Mouse (Mus musculus): ENCODE data around the gene Cnpy2.
"Not testable (repeated sequence)": the region's sequence is repeated elsewhere in the genome, so short reads cannot be mapped to it uniquely, and the experiment has no call there.

Cnpy2 gene

DNA sequence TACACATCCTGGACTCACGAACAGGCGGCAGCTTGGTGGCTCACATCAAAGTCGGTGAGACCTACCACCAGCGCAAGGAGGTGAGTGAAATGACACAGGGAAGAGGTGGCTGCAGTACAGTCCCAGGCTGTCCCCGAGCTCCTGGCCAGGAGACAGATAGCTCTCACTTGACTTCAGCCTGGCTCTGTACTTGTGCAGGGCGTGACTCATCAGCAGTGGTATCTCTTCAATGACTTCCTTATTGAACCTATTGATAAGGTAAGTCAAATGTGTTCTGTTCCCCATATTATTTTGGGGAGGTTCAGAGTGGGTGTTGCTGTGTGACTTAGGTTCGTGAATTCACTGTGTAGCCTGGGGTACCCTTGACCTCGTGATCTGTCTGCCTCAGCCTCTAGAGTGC, 6.7 kb upstream of the Cnpy2 start:
- in situ Hi-C loops (cut with MboI, MseI) = no loop called here

DNA sequence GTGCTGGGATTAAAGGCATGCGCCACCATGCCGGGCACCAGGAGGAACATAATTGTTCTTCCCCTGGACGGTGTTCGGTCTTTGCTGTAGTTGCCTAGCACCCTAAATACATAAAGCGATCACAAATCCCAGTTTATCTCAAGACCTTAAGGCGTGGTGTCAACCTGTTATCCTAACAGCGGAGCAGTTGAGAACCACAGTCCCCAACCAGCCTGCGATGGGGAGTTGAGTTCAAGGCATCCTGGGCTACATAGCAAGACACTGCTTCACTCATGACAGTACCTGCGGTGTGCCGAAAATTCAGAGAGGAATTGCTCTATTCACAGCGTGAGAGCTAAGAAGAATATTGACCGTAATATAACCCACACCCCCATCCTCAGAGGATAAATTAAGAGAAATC, 618 bp upstream of the Cnpy2 start:
- in situ Hi-C loops (cut with MboI, MseI) = no loop called here

DNA sequence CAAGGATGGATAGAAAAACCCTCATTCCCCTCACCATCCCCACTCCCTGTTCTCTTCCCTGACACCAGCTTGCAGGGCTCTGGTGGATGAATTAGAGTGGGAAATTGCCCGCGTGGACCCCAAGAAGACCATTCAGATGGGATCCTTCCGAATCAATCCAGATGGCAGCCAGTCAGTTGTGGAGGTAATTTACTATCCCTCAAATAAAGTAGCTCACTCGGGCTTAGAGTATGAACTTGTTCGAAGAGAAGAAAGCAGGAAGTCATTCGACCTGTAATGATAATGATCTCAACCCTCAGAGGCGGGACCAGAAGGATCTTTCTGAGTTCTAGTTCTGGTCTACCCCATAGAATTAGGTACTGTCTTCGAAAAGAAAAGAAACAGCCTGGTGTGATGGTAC, 1.3 kb downstream of the Cnpy2 start:
- in situ Hi-C loops (cut with MboI, MseI) = no loop called here

DNA sequence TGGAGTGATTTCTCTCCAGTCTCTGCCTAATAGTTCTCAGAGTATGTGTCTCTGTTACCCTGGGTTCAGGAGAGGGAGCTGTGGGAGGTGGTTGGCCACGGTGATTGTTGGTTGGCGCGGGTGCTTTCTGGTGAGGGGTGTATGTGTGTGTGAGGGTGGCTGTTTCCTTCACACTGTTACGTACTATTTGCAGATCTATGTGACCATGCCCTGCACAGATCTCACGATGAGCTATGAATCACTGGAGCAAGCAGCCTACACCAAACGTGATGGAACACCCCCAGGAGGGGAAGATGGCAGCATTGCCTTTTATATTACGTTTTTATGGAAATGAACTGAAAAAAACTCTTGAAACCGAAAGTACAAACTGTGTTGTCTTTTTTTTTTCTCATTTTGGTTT, 4.6 kb downstream of the Cnpy2 start:
- in situ Hi-C loops (cut with MboI, MseI) = no loop called here

DNA sequence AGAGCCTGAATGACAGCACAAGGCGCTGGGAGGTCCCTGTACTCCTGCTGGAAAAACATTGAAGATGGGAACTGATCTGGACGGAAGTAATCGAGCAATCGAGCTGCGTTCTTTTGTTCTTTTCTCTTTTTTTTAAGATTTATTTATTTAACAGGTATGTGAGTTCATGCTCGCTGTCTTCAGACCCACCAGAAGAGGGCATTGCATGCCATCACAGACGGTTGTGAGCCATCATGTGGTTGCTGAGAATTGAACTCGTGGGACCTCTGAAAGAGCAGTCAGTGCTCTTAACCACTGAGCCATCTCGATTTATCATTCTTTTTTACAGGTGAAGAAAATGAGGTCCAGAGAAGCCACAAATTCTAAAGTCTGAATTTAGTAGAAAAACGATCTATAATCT, 5.4 kb downstream of the Cnpy2 start:
- in situ Hi-C loops (cut with MboI, MseI) = no loop called here

DNA sequence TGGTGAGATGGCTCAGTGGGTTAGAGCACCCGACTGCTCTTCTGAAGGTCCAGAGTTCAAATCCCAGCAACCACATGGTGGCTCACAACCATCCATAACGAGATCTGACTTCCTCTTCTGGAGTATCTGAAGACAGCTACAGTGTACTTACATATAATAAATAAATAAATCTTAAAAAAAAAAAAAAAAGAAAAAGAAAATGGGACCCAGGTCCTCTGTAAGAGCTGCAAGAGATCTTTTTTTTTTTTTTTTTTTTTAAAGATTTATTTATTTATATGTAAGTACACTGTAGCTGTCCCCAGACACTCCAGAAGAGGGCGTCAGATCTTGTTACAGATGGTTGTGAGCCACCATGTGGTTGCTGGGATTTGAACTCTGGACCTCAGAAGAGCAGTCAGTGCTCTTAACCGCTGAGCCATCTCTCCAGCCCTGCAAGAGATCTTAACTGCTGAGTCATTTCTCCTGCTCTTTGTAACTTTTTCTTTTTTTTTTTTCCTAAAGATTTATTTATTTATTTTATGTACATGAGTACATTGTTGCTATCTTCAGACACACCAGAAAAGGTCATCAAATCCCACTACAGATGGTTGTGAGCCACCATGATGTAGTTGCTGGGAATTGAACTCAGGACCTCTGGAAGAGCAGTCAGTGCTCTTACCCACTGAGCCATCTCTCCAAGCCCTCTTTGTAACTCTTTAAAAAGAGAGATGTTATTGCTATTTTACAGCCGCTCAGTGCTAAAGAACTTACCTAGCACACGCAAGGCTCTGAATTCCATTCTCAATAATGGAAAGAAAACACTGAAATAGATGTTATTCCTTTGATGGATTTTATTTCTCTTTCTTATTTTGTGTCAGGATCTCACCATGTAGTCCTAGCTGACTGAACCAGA, 10.3 kb downstream of the Cnpy2 start:
- in situ Hi-C loops (cut with MboI, MseI) = not testable (repeated sequence)

DNA sequence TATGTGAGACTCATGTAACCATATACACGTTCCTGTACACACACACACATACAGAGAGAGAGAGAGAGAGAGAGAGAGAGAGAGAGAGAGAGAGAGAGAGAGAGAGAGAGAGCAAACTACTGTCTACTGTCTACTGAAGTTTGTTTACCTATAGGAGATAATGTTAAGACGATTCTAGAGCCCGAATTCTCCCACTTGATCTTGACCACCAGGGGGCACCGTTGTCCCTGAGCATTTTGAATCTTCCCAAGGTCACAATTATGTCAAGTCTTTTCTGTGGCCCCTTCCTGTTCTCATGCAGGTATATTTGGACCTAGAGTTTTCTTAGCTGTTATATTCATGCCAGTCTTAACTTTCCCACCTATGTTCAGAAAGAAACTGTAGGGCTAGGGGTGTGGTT, 13.3 kb downstream of the Cnpy2 start:
- in situ Hi-C loops (cut with MboI, MseI) = no loop called here

DNA sequence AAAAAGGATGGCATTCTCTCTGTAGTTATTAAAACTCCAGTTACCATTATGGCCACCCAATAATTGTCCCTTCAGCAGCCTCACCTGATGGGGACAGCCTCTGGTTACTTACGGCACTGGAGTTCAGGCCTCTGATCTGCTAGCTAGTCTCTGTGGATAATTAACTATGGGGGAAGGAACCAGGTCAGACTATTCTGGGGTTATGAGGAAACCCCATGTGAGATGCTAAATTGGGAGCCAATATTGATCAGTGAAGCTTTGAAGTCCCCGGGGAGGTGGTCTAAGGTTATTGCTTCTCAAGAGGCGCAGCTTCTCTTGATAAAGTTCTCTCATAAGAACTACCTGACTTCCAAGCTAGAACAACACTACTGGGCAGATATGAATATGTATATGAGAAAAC, 13.9 kb downstream of the Cnpy2 start:
- in situ Hi-C loops (cut with MboI, MseI) = no loop called here

DNA sequence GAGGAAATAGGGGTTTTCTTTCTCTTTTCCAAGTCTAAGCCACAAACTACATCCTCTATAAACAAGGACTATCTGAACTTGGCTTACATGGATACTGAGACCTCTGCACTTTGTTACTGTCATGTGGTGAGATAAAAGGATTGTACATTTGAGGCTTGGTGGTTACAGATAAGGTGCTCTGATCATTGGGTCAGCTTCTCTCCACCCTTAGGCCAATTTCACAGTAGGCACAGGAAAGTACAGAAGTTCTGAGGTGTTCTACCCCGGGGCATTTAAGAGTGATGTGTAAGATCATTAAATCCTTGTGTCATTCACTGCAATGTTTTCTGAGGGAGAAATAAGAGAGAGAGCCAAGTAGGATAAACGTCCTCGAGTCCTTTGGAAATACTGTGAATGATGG, 14.3 kb downstream of the Cnpy2 start:
- in situ Hi-C loops (cut with MboI, MseI) = no loop called here

DNA sequence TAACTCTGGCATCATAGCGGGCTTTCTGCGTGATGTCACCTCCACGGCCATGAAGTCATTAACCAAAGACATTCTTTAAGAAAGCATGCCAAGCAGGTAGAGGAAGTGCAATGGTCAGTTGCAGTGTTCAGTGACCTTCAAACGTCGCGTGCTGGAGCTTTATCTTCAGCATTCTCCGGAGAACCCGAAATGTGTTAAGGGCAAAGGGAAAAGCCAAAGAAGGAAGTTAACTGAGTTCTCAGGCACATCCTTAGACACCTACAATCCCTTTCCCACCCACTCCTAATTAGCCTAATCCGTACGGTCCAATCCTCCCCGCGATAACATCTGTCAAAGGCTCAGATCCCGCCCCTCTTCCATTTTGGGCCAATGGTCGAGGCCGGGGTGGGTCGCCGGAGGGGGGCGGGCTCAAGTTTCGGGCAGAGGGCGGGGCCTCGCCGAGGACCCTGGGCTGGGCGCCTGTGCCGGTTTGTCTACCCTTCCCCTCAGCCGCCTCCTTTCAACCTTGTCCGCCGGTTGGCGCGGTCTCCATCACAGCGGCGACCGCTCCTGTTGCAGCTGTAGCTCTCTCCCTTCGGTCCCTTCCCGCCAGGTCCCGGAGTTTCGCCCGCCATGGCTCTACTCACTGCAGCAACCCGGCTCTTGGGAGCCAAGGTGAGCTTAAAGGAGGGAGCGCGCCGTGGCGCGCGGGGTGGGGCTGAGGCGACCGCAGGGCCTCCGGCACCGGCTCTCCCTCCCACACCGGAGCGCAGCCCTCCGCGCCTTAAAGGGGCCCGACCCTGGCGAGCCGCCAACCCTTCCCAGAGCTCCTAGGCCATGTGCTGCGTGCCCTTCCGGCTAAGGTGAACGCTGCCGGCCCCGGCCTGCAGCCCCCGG, 15.3 kb downstream of the Cnpy2 start, which contains the start of gene Cs:
Gene Cs, plus strand, starts transcription at position 429 of the 876 bp plus-strand sequence.
- in situ Hi-C loops (cut with MboI, MseI) = no loop called here

DNA sequence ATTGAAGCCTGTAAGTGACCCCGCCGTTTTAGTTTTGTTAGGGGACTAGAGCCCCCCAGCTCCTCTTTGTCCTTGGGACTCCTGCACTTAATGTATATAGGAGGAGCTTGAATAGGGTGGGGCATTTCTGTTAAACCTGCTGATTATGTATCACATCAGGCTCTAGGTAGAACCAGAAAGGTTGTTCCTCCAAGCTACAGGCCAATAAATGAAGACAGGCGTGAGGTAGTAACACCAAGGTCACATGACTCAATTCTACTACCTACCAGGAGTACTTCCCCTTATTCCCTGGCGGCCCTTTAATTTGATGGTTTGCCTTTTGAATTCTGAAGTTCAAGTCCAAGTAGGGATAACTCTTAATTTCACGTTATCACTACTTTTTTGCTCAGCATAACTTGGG, 16.2 kb downstream of the Cnpy2 start:
- in situ Hi-C loops (cut with MboI, MseI) = no loop called here

DNA sequence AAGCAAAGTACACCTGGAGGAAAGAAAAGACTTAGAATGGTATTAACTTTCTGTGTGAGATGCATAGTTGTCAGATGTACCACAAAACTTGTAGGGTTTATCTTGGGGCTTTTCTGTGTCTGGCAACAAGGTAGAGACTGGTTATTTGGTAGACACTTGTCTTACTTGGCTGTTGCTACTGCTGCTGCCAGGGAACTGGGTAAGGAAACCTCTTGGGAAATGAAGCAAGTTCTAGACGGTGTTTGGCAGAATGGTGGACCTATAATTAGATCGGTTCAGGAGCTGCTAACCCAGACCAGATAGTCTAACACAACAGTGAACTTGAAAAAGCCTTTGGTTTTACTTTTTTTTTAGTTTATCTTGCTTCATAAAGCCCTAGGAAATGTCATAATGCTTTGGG, 16.7 kb downstream of the Cnpy2 start:
- in situ Hi-C loops (cut with MboI, MseI) = no loop called here

DNA sequence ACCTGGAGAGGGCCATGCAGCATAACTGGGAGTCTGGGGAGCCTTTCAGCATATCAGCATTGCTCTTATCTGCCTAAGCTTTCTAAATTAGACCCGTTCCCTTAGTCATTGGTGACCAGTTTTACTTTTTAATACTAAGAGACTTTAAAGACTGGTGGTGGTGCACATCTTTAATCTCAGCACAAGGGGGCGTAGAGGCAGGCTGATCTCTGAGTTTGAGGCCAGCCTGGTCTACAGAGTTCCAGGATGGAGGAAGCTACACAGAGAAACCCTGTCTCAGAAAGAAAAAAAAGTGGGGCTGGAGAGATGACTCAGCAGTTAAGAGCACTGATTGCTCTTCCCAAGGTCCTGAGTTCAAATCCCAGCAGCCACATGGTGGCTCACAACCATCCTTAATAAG, 18.0 kb downstream of the Cnpy2 start:
- in situ Hi-C loops (cut with MboI, MseI) = no loop called here

DNA sequence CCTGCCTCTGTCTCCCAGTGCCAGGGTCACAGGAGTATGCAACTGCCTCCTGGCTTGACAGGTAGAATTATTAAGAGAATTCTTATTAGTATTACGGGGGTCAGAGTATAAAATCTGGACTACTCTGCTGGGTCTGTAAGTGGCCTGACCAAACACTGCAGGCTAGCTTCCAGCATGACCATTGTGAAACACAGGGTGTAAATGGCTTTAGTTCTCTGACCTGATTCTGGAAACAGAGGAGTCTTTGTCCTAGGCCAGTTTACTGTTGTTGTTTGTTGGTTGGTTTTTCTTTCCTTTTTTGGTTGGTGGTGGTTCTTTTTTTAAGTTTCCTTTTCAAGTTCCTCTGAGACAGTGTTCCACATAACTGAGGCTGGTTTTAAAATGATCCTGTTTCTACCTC, 21.2 kb downstream of the Cnpy2 start:
- in situ Hi-C loops (cut with MboI, MseI) = no loop called here

DNA sequence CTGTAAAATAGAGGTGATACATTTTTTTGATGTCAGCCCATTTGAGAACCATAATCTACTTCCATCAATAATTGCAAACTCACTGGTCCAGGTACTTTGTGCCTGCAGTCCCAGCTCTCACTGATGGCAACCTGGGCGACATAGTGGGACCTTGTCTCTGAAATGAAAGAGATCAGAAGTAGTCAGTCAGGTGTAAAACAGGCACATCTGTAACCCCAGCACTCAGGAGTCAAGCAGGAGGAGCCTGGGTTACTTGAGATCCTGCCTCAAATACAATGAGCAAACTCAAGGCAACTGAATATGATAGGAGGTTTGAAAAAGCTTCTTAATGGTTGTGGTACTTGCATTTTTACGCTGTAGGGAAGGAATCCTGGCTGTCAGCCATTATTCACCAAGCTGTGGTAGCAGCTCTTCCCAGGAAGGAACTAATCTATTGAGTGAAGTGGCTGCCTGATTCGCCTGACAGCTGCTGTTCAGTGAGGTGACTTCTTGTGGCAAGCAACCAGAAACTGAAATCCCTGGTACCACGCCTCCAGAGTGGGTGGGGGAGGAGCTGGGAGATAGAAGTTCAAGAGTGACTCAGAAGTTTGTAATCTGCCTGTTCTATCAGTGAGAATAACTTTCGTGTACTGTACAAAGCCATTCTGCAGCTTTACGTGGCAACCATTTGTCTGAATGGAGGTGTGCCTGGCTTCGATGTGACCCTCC, 22.5 kb downstream of the Cnpy2 start:
- in situ Hi-C loops (cut with MboI, MseI) = no loop called here

DNA sequence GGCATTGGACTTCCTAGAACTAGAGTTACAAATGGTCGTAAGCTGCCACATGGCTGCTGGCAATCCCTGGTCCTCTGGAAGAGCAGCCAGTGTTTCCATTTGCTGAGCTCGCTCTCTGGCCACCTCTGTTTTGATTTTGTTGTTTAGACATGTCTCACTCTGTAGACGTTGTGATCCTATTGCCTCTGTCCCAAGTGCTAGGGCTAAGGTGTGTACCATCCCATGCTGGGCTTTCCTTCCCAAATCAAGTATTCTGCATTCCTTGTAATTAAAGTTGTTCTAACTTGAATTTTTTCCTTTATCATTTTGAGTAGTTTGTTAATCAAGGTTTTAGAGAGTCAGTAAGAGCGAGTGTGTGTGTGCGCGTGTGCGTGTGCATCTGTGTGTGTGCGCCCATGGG, 25.3 kb downstream of the Cnpy2 start:
- in situ Hi-C loops (cut with MboI, MseI) = no loop called here

DNA sequence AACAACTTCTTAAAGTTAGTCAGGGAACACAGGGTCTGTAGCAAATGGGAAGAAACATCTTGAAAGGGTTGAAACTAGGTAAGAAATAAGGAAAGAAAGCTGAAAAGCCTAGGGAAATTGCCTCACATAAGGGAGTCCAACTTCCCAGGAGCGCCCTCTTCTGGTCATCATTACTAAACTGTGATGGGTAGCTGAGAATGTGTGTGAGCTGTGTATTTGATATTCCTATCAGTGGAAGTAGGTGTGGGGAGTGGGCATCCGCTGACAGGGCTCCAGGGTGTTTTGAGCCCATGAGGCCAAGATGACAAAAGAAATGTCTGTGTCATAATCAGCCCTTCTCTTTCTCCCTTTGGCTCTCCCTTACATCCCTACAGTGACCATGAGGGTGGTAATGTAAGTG, 36.5 kb downstream of the Cnpy2 start:
- in situ Hi-C loops (cut with MboI, MseI) = no loop called here

DNA sequence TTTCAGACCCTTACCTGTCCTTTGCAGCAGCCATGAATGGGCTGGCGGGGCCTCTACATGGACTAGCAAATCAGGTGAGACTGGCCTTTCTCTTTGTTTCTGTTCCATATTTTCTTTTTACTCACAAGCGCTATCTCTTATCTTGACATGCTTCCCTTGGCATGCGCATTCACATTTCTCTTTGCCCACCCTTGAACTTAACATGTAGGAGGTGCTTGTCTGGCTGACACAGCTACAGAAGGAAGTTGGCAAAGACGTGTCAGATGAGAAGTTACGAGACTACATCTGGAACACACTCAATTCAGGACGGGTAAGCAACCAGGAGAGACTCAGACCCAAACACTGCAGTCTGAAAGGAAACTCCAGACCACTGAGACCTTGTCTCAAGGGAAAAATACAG, 37.0 kb downstream of the Cnpy2 start:
- in situ Hi-C loops (cut with MboI, MseI) = no loop called here

DNA sequence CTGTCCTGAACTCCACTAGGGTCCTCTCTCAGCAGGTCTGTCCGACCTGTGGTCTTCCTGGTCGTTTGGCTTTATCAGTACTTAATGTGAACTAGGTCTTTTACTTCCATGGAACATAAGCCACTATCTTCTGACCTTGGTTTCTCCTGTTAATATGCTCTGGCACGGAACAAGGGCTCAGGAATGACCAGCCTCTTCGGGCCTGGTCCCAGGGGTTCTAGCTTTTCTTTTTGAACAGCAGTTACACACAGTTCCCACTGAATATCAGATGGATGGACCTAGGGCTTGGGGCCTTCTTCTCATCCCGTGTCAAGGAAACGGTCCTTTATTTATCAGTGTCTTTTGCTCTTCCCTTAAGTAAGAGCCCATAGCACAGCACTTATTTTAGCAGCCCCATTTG, 39.6 kb downstream of the Cnpy2 start:
- in situ Hi-C loops (cut with MboI, MseI) = no loop called here

DNA sequence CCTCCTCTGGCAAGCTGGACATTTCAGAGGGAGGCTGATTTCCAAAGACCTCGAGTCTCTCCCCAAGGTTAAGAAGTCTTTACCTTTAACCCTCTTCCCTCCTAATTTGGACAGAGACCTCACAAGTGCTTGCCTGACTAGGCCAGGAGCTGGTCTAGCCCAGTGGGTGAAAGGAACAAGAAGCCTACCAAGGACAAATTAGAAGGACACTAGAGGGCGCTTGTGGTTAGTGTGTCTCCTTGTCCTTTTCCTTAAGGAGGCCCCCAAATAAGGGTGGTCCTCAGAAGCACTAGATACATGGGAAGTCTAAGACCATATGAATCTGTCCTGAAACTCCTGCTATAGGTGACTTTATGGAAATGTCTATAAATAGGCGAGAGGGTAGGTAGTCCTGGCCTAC, 40.3 kb downstream of the Cnpy2 start:
- in situ Hi-C loops (cut with MboI, MseI) = no loop called here

DNA sequence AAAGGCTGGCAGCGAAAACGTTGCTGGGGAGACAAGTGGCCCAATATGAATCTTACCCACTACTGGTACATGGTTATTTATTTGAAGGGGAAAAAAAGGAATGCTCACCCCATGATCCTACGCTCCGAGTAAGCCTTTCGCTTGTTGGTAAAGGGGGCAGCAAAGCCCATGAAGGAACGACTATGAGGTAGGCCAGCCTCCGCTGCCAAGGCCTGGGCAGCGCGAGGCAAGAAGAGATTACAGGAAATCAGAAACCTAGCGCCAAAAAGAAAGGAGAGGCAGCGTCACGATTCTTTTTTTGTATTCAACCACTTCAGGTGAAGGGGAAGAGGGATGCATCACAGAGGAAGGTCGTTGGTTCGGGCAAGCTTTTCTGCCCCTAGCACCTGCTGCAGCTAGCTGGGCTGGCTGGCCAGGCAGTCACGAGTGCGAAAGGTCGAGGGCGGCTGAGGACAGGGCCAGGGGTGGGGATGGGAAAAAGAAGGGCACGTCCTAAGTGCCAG, 45.7 kb downstream of the Cnpy2 start:
- in situ Hi-C loops (cut with MboI, MseI) = no loop called here
